Mouse (Mus musculus): ENCODE measurements around the gene Frrs1.

DNA sequence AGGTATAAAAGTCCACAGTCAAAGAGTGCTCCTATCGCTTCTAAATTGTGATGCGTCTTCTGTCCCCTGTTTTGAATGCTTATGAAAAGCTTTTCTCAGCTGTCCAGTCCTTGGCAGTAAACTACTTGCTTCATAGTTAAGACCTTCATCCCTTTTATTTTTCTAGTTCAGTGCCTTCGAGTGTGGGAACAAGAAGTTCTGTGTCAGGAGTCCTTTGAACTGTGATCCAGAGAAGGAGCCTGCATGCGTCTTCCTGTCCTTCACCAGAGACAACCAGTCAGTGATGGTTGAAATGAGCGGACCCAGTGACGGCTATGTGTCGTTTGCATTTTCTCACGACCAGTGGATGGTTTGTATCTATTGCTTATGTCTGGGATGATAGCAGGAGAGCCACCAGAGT lies 25.7 kb downstream of the Frrs1 start:
- no peak for TF ChIP-seq CTCF (IDR thresholded peaks at IDR 0.05; ENCODE audit: borderline replicate concordance, insufficient read depth, low read depth, low read length)
- TF ChIP-seq POLR2A (IDR thresholded peaks at IDR 0.05; ENCODE audit: borderline replicate concordance, insufficient read depth, low read length), result no peak

Data from cerebellum, adult 2 months (tissue).